Mouse (Mus musculus) heart, postnatal 10 days (tissue): Measurements from ENCODE around the gene Zfp541. TPM values are rescaled to one million over a fixed set of nuclear protein-coding genes. Genes with fewer than 3 reads are reported as not detected.

Source experiments
- DNase-seq, 2 experiments: peaks; one replicate each; pipeline ENCODE4 v3.0.0; 2021
- intact Hi-C: fragments of 180-260 bp; cut with DNase I; formaldehyde crosslinking; loops from one replicate; pipeline ENCODE4 v1.15.1; 2025
- total RNA-seq, 2 experiments: library from RNA; stranded (reverse); gene quantifications; 2 replicates each; pipeline ENCODE4 v1.2.3; 2021

Zfp541 gene
- total RNA-seq, 2 experiments from 2014 or later: not detected

GRCm38 (mm10) chr7:16057136-16057534 lies 4.5 kb upstream of the Zfp541 start:
- intact Hi-C loops: loop anchor here (5.0 kb wide), 1 partner anchor 95 kb away; no protein-coding TSS in a partner anchor
- DNase-seq: no peak

- no peak for DNase-seq
These were observed 446 bp downstream of the Zfp541 start for GRCm38 (mm10) chr7:16062099-16062420.

GRCm38 (mm10) chr7:16063490-16063889 lies 1.9 kb downstream of the Zfp541 start:
- intact Hi-C loops: no loop called here
- no peak for DNase-seq

More at GRCm38 (mm10) chr7:16062099-16062420, 446 bp downstream of the Zfp541 start:
- intact Hi-C loops: no loop called here

- intact Hi-C loops: no loop called here
- no peak for DNase-seq
These were observed 9.2 kb downstream of the Zfp541 start for GRCm38 (mm10) chr7:16070846-16071245.

- no peak for DNase-seq
- intact Hi-C loops: no loop called here
These were observed 10.3 kb downstream of the Zfp541 start for GRCm38 (mm10) chr7:16071906-16072305.

GRCm38 (mm10) chr7:16079947-16080346 lies 18.3 kb downstream of the Zfp541 start:
- intact Hi-C loops: no loop called here
- DNase-seq: no peak

- intact Hi-C loops: no loop called here
- DNase-seq: no peak
These were observed 19.0 kb downstream of the Zfp541 start for GRCm38 (mm10) chr7:16080581-16080980.

GRCm38 (mm10) chr7:16083361-16083760 lies 21.7 kb downstream of the Zfp541 start:
- no peak for DNase-seq
- intact Hi-C loops: no loop called here

GRCm38 (mm10) chr7:16087587-16087986 lies 26.0 kb downstream of the Zfp541 start:
- DNase-seq: no peak
- intact Hi-C loops: no loop called here

- no peak for DNase-seq
- intact Hi-C loops: no loop called here
These were observed 33.0 kb downstream of the Zfp541 start for GRCm38 (mm10) chr7:16094592-16094991.

- peak; percentile 99 for DNase-seq
- intact Hi-C loops: loop anchor here (1.0 to 5.0 kb wide), 3 partner anchors 20 to 121 kb away; partner anchors contain the start of gene Kptn
These were observed 36.7 kb downstream of the Zfp541 start, which contains the start of gene Napa for GRCm38 (mm10) chr7:16098021-16099017. TSS of gene Napa (plus strand) at chr7:16098458.

GRCm38 (mm10) chr7:16099901-16100300 lies 38.3 kb downstream of the Zfp541 start:
- no peak for DNase-seq
- intact Hi-C loops: loop anchor here (2.0 to 5.0 kb wide), 2 partner anchors 19 to 123 kb away; partner anchors contain the start of gene Kptn

- no peak for DNase-seq
- intact Hi-C loops: no loop called here
These were observed 39.5 kb downstream of the Zfp541 start for GRCm38 (mm10) chr7:16101081-16101480.

GRCm38 (mm10) chr7:16101726-16102475 lies 40.3 kb downstream of the Zfp541 start:
- no peak for DNase-seq
- intact Hi-C loops: no loop called here

- DNase-seq: no peak
- intact Hi-C loops: no loop called here
These were observed 41.1 kb downstream of the Zfp541 start for GRCm38 (mm10) chr7:16102686-16103226.

GRCm38 (mm10) chr7:16103760-16104159 lies 42.1 kb downstream of the Zfp541 start:
- intact Hi-C loops: no loop called here
- peak; percentile 48 to 50 for DNase-seq

- no peak for DNase-seq
These were observed 43.2 kb downstream of the Zfp541 start for GRCm38 (mm10) chr7:16104611-16105388.

GRCm38 (mm10) chr7:16108886-16109542 lies 47.4 kb downstream of the Zfp541 start:
- intact Hi-C loops: no loop called here
- DNase-seq: no peak

More at GRCm38 (mm10) chr7:16104611-16105388, 43.2 kb downstream of the Zfp541 start:
- intact Hi-C loops: no loop called here

GRCm38 (mm10) chr7:16110158-16110557 lies 48.5 kb downstream of the Zfp541 start:
- DNase-seq: no peak
- intact Hi-C loops: no loop called here
